Mouse (Mus musculus) G1E-ER4 (cell line): Measurements from ENCODE around the gene Ncf2. TPM values are rescaled to one million over a fixed set of nuclear protein-coding genes. Genes with fewer than 3 reads are reported as not detected.

Experiments used
- GATA1 ChIP-seq: IDR thresholded peaks from one replicate; pipeline ENCODE4 v1.8.0; 2012; ENCODE audit warnings: low read length, inconsistent platforms
- polyA plus RNA-seq: library from polyadenylated mRNA; stranded (reverse); fragments of >175 nt; gene quantifications from 2 replicates; pipeline ENCODE4 v1.2.3, GENCODE M21; 2012

The Ncf2 gene
- polyA plus RNA-seq, 1 experiment = 0.23 TPM

DNA sequence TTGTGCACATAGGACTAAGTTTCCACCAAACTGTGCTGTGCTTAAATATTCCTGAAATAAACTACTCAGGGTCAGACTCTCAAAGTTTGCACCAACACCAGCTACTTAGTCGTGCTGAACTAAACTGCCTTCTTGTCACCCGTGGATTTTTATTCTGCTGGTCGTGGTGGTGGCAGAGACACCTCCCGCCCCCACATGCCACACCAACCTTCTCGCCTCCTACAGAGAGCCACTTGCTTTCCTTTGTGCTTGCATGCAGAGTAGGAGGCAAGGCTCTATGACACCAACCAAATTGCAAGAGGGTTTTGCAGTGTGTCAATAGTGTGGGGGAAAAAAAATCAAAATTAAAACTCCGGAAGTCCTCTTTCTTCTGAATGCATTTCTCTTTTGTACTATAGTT lies 19.6 kb downstream of the Ncf2 start:
- TF ChIP-seq GATA1 = no peak

DNA sequence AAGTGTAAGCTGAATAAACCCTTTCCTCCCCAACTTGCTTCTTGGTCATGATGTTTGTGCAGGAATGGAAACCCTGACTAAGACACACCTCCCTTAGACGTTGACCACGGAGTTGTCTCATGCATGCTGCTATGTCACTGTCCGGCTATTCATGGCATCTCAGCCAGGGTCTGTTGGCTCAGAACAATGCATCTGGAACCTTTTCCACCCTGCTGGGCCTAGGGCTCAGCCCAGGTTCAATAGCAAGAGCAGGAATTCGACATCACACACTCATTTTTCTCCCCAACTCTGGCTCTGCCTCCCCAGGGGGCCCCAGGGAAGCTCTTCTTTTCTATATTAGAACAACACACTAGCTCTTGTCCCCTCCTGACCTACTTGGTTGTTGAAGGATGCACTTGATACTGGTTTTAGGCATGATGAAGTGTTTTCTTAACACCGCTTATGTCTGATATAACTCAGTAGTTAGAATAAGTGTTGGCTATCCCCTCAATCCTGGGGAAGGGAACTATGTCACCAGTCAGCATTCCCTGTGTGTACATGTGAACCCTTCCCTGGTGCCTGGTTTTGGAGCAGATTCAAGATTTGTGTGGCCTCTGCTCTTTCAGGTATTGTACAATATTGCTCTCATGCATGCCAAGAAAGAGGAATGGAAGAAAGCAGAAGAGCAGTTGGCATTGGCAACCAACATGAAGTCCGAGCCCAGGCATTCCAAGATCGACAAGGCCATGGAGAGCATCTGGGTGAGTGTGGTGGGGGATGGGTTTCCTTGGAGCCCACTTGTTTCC lies 21.1 kb downstream of the Ncf2 start:
- TF ChIP-seq GATA1 = no peak

DNA sequence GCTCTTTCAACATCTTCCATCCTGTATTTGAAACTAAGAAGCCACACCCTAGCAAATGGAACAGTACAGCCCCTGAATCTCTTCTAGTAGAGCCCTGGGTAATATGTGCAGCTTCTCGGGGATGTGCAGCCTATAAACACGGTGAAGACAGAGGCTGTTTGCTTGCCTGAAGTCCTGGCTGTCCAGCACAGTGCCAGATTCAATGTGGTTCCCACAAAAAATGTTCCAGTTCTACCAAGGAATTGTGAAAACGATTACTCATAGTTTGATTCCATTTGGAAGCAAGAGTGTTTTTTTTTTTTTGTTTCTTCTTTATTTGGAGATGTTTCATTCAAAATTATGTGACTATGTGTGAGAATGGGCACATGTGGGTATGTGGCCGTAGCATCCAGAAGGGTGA lies 21.8 kb downstream of the Ncf2 start:
- TF ChIP-seq GATA1 = no peak

DNA sequence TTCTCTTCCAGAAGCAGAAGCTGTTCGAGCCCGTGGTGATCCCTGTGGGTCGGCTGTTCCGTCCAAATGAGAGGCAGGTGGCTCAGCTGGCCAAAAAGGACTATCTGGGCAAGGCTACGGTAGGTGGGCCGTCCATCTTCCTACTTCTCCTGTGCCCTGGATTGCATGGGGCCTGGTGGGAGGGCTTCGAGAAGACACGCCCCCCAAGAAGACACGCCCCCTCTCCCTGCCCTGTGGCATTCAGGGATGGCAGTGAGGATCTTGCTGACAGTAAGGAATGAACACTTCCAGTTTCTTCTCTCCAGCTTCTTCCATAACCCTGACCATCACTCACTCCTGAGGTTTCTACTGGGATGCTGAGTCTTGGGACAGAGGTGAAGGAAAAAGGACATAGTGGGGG lies 24.2 kb downstream of the Ncf2 start:
- no peak for TF ChIP-seq GATA1

DNA sequence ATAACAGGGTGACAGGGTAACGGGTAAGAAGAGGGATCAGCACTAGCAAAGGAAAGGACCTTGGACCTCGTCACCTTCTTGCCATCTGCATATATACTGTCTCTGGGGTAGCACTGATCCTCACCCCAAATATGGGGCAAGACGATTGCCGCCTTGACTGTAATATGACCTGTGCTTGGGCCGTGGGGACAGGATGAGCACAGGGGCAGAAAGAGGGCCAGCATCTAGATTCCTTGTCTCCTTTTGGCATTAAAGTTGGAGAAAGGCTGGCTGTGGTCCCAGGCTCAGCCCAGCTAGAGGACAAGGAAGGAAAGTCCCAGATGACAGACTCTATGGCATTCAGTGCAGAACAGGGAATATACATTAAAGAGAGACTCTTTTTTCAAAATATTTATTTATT lies 26.5 kb downstream of the Ncf2 start:
- no peak for TF ChIP-seq GATA1

DNA sequence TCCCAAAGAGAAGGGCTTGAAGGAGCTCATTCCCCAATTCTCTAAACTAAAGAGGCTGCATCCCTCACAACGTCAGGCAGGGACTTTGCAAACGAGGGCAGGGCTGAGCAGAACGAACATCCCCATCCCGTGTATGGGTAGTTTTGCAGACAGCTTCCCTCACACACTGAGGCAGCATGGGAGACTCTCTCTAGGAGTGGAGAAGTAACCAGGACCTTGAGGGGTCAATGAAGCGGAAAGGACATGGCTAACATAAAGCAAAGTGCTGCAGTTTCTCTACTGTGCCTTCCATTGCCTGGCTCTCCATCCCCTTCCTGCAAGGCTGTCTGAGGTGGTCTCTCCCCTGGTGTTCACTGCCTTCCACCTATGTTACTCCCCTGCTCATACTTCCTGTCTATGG lies 28.2 kb downstream of the Ncf2 start:
- no peak for TF ChIP-seq GATA1

DNA sequence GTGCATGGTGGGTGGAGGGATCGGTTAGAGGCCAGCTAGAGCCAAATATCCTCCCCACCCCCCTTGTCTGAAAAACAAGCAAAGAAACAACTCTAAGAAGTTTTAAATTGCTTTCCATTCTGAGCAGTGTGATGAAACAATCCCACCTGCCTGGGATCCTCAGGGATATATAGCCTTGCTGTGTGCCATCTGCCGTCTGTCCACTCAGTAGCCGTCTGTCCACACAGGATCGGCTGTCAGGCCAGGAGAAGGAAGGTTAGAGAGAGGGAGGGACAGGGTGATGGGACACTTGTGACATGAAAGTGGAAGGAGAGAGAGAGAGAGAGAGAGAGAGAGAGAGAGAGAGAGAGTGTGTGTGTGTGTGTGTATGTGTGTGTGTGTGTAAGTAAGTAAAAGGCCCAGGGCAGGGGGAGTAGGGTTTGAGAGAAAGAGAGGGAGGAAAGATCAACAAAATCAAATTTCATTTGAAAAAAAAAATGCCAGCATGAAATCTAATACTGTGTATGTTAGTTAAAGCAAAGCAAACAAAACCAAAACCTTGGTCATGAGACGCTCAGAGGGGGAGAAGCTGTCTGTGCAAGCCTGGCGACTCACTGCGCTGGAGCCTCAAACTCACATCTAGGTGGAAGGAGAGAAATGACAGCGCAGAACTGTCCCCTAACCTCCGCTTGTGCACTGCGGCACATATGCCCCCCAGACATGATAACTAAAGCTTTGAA lies 28.8 kb downstream of the Ncf2 start:
- TF ChIP-seq GATA1 = no peak

DNA sequence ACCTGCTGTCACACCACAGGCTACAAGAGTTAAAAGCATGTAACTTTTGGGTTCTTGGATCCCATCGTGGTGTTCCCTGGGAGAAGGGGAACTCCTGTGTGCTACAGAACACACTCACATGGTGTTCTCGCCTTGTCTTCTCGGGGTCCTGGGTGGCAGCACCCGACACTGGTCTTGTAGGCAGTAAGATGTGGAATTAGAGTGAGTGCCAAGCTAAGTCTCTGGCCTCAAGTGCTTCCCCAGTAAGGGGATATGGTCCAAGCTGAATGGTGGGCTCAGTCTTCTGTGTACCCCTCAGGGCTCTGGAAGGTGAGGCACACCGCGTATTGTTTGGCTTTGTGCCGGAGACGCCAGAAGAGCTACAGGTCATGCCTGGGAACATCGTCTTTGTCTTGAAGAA lies 30.1 kb downstream of the Ncf2 start:
- no peak for TF ChIP-seq GATA1

DNA sequence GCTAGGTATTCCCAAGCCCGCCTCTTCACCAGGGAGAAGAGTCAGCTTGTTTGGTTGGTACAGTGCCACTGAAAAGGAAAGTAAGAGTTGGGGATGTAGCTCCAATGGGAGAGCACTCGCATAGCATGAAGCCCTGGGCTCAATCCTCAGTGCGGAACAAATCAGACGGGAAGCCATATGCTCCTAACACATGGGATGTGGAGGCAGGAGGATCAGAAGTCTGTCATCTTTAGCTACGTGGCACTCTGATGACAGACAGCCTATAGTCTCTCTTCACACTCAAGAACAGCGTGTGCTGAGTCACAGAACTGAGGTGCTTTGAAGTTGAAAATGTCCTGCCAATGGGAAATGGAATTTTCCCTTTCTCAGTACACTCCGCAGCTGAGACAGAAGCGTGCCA lies 31.0 kb downstream of the Ncf2 start:
- TF ChIP-seq GATA1 = no peak

DNA sequence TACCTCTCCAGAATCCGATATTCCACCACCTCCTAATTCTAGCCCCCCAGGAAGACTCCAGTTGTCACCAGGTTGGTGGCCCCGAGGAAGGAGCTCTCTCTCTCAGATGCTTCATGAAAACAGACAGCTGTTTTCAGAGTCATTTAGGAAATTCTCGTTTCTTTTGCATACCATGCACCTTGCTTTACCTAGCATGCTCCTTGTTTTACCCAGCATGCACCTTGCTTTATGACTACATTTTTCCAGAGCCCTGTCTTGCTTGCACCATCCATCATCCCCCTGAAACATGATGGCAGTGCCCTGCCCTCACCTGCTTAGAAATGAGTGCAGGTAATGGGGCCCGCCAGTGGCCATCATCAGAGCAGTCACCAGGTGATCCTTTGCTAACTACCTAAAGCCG lies 31.6 kb downstream of the Ncf2 start:
- TF ChIP-seq GATA1 = no peak

DNA sequence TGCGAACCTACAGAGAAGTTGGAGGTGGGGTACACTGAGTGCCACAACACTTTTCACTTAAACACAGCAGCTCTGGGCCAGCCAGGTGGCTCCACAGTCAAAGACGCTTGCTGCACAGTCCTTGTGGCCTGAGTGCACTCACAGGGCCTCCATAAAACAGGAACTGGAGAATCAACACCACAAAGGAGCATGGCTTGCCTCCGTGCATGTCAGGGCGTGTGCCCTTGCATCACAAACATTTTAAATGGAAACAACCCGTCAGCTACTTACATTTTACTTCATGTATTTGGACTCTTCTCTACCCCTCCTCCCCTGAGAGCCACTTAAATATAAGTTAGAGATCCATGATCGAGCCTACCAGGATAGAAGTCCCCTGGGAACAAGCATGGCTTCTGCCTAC lies 32.3 kb downstream of the Ncf2 start:
- TF ChIP-seq GATA1 = no peak

DNA sequence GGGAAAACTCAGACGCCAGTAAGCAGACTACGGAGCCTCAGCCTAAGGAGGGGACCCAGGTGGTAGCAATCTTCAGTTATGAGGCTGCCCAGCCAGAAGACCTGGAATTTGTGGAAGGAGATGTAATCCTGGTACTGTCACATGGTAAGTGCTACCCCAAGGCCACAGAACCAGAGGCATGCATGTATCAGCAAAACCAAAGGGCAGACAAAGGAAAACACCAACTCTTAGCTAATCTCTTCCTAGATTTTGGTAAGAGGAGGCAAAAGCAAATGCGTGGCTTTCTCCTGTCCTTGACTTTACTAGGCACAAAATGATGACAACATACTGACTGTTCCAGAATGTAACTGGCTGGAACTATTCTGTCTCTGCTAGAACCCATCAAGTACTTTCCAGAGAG lies 35.1 kb downstream of the Ncf2 start:
- TF ChIP-seq GATA1 = no peak

DNA sequence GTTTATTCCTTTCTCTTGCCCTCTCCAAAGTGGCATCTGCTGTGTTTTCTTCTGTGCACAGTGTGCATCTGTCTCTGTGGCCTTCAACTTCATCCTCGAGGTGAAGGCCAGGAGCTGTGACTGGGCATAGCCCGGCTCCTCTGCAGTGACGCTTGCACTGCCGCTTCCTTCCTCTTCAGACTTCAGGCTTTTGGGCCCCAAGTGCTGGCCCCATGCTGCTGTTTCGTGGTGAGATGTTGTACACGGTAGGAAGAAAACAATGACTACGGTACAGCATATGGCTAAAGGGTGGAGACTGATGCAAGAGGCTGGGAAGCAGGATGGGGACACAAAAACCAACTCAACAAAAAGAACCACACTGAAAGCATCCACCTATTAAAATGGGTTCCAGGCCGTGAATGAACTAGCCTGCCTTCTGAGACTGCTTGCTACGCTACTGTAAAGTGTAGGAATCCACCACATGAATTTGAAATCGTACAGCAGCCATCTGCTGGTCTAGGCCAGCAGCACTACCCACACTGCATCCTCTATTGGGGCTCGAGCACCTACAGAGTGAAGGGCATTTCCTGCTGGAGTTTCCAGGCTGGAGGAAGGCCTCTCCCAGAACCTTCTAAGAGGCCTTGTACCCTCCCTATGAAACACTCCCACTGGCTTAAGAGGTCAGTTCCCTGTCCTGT lies 38.2 kb downstream of the Ncf2 start:
- no peak for TF ChIP-seq GATA1

DNA sequence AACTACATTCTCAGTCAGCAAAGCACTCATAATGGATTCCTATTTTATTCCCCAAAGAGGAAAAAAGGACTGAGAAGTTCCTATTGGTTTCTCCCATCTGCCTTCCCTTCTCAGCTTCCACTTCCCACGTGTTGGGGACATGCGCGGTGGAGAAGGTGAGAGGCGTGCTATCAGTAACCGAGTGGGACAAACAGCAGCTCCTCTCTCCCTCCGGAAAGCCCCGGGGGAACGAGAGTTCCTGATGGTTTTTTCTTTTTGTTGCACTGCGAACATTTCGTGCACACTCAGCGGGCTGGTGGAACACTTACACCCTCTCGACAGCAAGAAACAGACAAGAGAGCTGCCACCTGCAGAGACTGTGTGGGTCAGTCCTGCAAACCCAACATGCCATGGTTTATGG lies 38.8 kb downstream of the Ncf2 start:
- TF ChIP-seq GATA1 = no peak

DNA sequence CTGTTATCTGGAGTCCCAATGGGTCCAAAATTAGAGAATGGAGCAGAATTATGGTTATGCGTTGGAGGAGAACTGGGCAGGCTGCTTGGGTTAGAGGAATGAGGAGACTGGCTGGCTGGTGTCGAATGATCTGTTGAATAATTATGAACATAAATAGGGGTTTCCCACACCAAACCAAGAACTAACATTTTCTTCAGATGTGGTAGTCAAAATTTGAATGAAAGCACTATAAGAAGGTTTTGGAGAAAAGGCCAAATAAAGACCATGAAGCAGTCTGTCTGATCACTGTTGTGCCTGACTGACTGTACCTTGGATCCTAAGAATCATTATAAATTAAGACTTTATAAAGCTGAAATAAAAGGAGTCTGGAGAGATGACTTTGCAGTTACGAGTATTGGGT lies 40.3 kb downstream of the Ncf2 start:
- no peak for TF ChIP-seq GATA1

DNA sequence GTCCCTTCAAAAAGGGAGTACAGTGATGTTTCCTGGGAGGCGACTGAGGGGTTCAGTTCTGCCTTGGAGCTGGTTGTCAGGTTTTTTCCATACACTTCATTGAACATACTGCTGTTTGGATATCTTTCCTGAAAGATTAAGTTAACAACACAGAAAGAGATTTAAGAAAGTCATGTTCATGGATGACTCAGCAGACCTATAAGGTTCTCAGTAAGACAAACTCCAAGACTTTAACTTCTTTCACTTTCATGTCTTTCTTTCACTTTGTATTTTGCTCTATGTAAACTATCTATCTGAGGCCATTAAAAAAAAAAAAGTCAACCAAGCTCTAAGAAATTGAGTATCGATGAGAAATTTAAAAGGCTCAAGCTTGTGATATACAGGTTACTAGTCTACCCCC lies 41.1 kb downstream of the Ncf2 start:
- no peak for TF ChIP-seq GATA1

DNA sequence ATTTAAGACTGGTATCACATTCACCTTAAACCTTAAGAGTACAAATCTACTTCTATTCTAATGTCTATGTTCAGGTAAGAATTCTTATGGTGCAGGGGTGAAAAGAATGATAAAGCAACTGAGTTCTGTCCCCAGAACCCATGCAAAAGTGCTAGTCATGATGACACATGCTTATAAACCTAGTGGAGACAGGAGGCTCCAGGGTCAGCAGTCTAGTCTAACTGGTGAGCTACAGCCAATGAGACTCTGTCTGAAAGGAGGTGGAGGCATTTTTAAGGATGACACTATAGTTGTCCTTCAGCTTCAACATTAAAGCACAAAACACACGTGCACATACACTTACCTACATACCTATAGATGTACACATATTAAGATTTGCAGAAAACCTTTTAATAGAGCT lies 44.6 kb downstream of the Ncf2 start:
- TF ChIP-seq GATA1 = no peak
